Mouse (Mus musculus) stomach, embryonic 14.5 days (tissue): ENCODE measurements around the gene Flnb. TPM values are rescaled to one million over a fixed set of nuclear protein-coding genes. Genes with fewer than 3 reads are reported as not detected.

ENCODE experiments used
- ATAC-seq: fragments of 200-750 bp; cut with Nextera tagmentation; 2 replicates; pipeline ENCODE4 v1.8.0; 2017; ENCODE audit warnings: low read depth, moderate TSS enrichment; ENCODE audit not compliant: insufficient number of reproducible peaks, insufficient read depth, low FRiP score
- H3K27ac ChIP-seq: fragments of 300-500 bp; sonication (generic); 2 replicates; pipeline ENCODE4 v1.5.1; 2014; ENCODE audit warnings: mild to moderate bottlenecking, low read length, moderate library complexity, mixed read lengths
- H3K27me3 ChIP-seq: fragments of 300-500 bp; sonication (generic); 2 replicates; pipeline ENCODE4 v1.6.1; 2014; ENCODE audit warnings: low read length, control low read depth, mixed read lengths; ENCODE audit not compliant: control insufficient read depth, insufficient read depth
- H3K36me3 ChIP-seq: fragments of 300-500 bp; sonication (generic); 2 replicates; pipeline ENCODE4 v1.6.1; 2014; ENCODE audit warnings: mild to moderate bottlenecking, control low read depth, low read length, moderate library complexity, mixed read lengths; ENCODE audit not compliant: control insufficient read depth, insufficient read depth
- H3K4me1 ChIP-seq: fragments of 300-500 bp; sonication (generic); 2 replicates; pipeline ENCODE4 v1.6.1; 2014; ENCODE audit warnings: low read length, control low read depth, mixed read lengths; ENCODE audit not compliant: control insufficient read depth, insufficient read depth
- H3K4me2 ChIP-seq: fragments of 300-500 bp; sonication (generic); replicated peaks from 2 replicates; pipeline ENCODE4 v1.6.1; 2014; ENCODE audit warnings: low read depth, low read length, control low read depth
- H3K4me3 ChIP-seq: fragments of 300-500 bp; sonication (generic); 2 replicates; pipeline ENCODE4 v1.5.1; 2014; ENCODE audit warnings: low read depth, low read length, control low read depth
- H3K9ac ChIP-seq: fragments of 300-500 bp; sonication (generic); replicated peaks from 2 replicates; pipeline ENCODE4 v1.6.1; 2014; ENCODE audit warnings: low read depth, mild to moderate bottlenecking, control low read depth, low read length, moderate library complexity, mixed read lengths
- H3K9me3 ChIP-seq: fragments of 300-500 bp; sonication (generic); 2 replicates; pipeline ENCODE4 v1.6.1; 2016; ENCODE audit warnings: low read depth, low read length, control low read depth; ENCODE audit not compliant: control insufficient read depth
- WGBS: fragments of 180-500 bp; shearing (Covaris S2); extraction: QIAGEN DNeasy Blood & Tissue Kit; methylation state at CpG from one replicate; pipeline ENCODE4 v1.1.7; 2014; 5-methylcytosine and 5-hydroxymethylcytosine counted together
- polyA plus RNA-seq: library from polyadenylated mRNA; unstranded; fragments of >200 nt; fragmentation: Nextera tagmentation; extraction: Ambion mirVana; gene quantifications from 2 replicates; pipeline ENCODE4 v1.2.1, GENCODE M21; 2014

Flnb gene
- polyA plus RNA-seq, 1 experiment from 2014 or later, result 23.7 TPM

DNA sequence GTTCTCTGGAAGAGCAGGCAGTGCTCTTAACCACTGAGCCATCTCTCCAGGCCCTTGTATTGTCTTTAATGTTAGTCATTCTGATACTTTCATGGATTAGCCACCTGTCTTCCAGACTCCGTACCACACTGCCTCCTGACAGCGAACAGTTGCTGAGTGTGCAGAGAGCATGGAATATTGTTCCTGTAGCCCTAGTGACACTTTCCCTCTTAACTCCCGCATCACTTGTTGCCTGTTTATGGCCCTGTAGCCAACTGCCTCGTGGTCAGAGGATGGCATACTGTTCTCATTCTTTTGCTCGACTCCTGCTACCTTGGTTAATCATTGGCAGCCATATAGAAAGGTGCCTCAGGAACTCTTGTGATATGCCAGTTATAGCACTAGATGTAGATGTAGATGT lies 45.4 kb downstream of the Flnb start:
- H3K4me3 ChIP-seq, result no peak overlapping the region
- H3K27me3 ChIP-seq, result no peaks in the 10 kb centered on the region
- no peak overlapping the region for H3K9ac ChIP-seq
- H3K27ac ChIP-seq, result no peak overlapping the region; the same call in 1 of the 2 replicates
- H3K4me1 ChIP-seq, result peaks cover 16% of the 10 kb centered on the region
- no peaks in the 10 kb centered on the region for H3K36me3 ChIP-seq
- no peak overlapping the region for H3K4me2 ChIP-seq
- 86% methylated on average over 5 of the region's 5 CpGs for WGBS
- no peaks in the 10 kb centered on the region for H3K9me3 ChIP-seq
- ATAC-seq, result peak; percentile 24; the same call in 1 of the 2 replicates

DNA sequence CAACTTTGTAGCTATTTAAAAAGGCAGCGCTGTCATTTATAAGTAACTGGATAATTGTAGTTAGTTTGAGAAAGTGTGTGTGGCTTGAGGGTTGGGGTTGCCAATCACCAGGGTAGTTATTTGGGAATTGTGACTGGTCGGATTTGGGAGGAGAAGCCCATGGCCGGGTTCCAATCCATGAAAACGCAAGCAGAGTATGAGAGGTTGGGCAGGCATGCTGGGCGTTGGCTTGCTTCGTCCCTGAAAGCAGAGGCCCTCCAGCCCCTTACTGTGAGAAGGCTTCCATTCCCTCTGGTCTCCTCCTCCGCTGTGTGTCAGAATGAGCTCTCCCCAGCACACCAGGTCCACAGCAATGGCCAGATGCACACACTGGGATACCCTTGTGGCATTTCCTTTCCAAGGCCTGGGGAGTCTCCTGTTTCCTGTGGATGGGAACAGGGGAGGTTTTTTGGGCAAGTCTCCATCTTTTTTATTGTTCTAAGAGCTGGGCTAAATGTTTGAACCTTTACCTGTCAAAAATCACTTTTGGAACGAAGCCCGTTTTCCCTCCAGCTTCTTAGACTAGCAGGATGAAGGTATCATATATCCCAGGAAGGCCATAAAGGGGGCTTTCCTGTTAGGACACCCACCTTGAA lies 46.2 kb downstream of the Flnb start:
- 47% methylated on average over 9 of the region's 9 CpGs for WGBS
- ATAC-seq, result peak; percentile 57; the same call in 1 of the 2 replicates

DNA sequence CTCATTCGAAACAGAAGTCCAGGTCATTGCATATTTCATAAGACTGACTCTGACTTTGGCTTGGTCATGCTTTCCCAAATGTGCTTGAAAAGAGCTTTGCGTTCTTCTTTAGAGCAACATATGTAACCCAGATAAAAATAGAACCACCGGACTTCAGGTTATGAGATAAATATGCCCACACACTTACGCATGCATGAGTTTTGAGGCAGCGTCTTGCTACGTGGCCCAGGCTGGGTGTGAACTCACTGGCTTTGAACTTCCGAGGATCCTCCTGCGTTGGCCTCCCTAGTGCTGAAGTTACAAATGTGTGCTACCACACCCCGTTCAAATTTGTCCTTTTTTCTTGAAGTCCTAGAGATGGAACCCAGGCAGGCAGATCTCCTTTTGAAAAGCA lies 46.7 kb downstream of the Flnb start:
- no peak overlapping the region for H3K9ac ChIP-seq
- H3K27ac ChIP-seq, result no peak overlapping the region
- no peaks in the 10 kb centered on the region for H3K9me3 ChIP-seq
- ATAC-seq, result no peak
- peaks cover 16% of the 10 kb centered on the region for H3K4me1 ChIP-seq
- no peaks in the 10 kb centered on the region for H3K27me3 ChIP-seq
- H3K4me2 ChIP-seq, result no peak overlapping the region
- H3K36me3 ChIP-seq, result no peaks in the 10 kb centered on the region
- no peak overlapping the region for H3K4me3 ChIP-seq
- 69% methylated on average over 9 of the region's 9 CpGs for WGBS

More for the DNA sequence above, 46.2 kb downstream of the Flnb start:
- no peak overlapping the region for H3K4me3 ChIP-seq
- H3K4me1 ChIP-seq, result peaks cover 16% of the 10 kb centered on the region
- peak overlapping the region; percentile 52; the same call in 1 of the 2 replicates for H3K27ac ChIP-seq
- H3K27me3 ChIP-seq, result no peaks in the 10 kb centered on the region
- H3K4me2 ChIP-seq, result no peak overlapping the region
- no peaks in the 10 kb centered on the region for H3K36me3 ChIP-seq
- H3K9ac ChIP-seq, result no peak overlapping the region
- H3K9me3 ChIP-seq, result no peaks in the 10 kb centered on the region

DNA sequence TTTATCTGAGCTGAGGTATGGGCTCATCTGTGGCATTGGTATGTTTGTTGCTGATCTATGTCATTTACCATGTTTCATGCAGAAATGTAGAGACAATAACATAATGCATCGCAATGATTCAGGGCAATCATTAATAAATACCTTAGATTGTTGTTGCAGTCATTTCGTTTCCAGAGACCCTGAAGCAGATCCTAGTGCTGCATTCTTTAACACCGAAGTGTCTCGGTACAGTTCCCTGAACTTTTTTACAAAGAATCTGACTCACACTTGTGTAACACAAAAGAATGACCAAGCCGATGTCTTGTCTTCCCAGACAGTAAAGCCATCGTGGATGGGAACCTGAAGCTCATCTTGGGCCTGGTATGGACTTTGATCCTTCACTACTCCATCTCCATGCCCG lies 49.5 kb downstream of the Flnb start:
- H3K27ac ChIP-seq, result no peak overlapping the region
- no peaks in the 10 kb centered on the region for H3K27me3 ChIP-seq
- peaks cover 16% of the 10 kb centered on the region for H3K4me1 ChIP-seq
- H3K4me3 ChIP-seq, result no peak overlapping the region
- H3K36me3 ChIP-seq, result peaks cover 6% of the 10 kb centered on the region; the same call in 1 of the 2 replicates
- WGBS, result 91% methylated on average over 7 of the region's 7 CpGs
- no peak for ATAC-seq
- no peak overlapping the region for H3K9ac ChIP-seq
- H3K4me2 ChIP-seq, result no peak overlapping the region
- H3K9me3 ChIP-seq, result no peaks in the 10 kb centered on the region

DNA sequence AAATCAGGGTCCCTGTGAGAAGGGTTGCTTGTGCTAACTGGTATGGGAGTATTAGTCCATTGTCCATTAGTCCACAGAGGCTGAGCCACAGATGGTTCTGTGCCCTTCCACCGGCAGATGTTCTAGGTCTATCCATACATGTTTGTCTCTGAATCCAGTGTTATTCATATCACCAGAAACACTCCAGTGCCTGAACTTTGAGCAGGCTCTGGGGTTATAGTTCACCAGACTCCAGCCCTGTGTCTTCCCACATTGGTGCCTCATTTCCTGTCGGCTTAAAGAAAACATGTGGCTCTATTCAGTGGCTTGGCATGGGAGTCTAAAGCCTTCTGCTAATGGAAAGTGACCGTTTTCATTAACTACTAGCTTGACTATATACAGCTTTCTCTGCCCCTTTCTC lies 50.1 kb downstream of the Flnb start:
- H3K9ac ChIP-seq, result no peak overlapping the region
- H3K4me1 ChIP-seq, result peaks cover 16% of the 10 kb centered on the region
- no peaks in the 10 kb centered on the region for H3K9me3 ChIP-seq
- H3K4me3 ChIP-seq, result no peak overlapping the region
- WGBS, result 70% methylated on average over 3 of the region's 3 CpGs
- H3K4me2 ChIP-seq, result no peak overlapping the region
- no peak overlapping the region for H3K27ac ChIP-seq
- no peak for ATAC-seq
- H3K36me3 ChIP-seq, result peaks cover 6% of the 10 kb centered on the region; the same call in 1 of the 2 replicates
- H3K27me3 ChIP-seq, result no peaks in the 10 kb centered on the region

DNA sequence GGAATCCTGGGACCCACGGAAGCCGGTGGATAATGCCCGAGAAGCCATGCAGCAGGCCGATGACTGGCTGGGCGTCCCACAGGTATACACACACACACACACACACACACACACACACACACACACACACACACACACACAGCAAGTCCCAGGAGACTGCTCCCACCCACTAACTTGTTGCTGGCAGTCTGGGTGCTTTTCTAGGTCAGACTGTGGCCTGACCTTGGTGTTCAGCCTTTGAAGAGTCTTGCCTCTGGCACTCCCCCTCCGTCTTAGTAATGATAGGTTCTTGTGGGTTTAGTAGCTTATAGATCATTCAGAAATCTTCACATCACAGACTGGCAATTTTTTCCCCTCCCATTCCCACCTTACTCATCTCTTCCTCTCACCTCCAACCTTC lies 52.0 kb downstream of the Flnb start:
- no peak overlapping the region for H3K9ac ChIP-seq
- no peaks in the 10 kb centered on the region for H3K9me3 ChIP-seq
- WGBS, result 91% methylated on average over 6 of the region's 6 CpGs
- no peak overlapping the region for H3K4me3 ChIP-seq
- H3K4me2 ChIP-seq, result no peak overlapping the region
- no peak for ATAC-seq
- H3K4me1 ChIP-seq, result no peaks in the 10 kb centered on the region
- no peaks in the 10 kb centered on the region for H3K27me3 ChIP-seq
- peaks cover 9% of the 10 kb centered on the region for H3K36me3 ChIP-seq
- no peak overlapping the region for H3K27ac ChIP-seq

DNA sequence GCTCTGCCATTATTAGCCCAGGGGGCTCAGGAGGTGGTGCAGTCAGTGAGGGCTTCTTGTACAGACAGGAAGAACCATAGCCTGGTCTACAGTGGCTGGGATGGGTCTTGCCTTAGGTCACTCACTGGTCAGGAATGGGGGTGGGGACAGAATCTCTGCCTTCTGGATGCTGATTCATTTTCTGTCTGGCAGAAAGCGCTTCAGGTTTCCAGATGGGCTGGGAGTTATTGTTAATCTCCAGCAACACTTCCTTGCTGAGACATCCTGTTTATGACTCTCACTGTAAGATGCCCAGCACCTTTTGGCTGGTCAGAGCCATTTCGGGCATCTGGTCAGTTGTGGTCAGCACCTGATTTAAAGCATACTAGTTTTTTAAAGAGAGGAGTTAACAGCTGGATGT lies 55.8 kb downstream of the Flnb start:
- H3K9ac ChIP-seq, result no peak overlapping the region
- H3K27me3 ChIP-seq, result no peaks in the 10 kb centered on the region
- no peaks in the 10 kb centered on the region for H3K9me3 ChIP-seq
- H3K27ac ChIP-seq, result no peak overlapping the region
- ATAC-seq, result no peak
- WGBS, result 84% methylated on average over 2 of the region's 2 CpGs
- H3K4me2 ChIP-seq, result no peak overlapping the region
- H3K4me3 ChIP-seq, result no peak overlapping the region
- no peaks in the 10 kb centered on the region for H3K4me1 ChIP-seq
- peaks cover 13% of the 10 kb centered on the region for H3K36me3 ChIP-seq

DNA sequence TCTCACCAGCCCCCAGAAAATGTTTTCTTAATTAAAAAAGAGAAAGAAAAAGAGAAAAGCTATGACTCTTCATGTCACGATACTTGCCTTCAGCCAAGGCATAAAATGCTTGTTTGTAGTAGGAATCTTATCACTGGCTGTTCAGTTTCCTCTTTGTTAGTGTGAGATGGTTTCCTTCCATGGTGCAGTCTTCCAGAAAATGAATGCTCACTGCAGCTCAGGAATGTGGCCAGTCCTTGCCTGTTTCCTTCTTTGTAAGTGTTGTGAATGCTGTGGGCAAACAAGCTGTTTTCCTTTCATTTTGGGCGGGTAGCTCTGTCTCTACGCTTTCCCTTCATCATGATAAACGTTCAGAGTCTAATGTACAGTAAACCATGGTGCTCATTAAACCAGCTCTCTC lies 56.7 kb downstream of the Flnb start:
- no peak overlapping the region for H3K4me2 ChIP-seq
- no peak overlapping the region for H3K9ac ChIP-seq
- no peaks in the 10 kb centered on the region for H3K9me3 ChIP-seq
- no peaks in the 10 kb centered on the region for H3K4me1 ChIP-seq
- WGBS, result 73% methylated on average over 4 of the region's 4 CpGs
- no peak for ATAC-seq
- H3K4me3 ChIP-seq, result no peak overlapping the region
- H3K27me3 ChIP-seq, result no peaks in the 10 kb centered on the region
- no peak overlapping the region for H3K27ac ChIP-seq
- peaks cover 13% of the 10 kb centered on the region for H3K36me3 ChIP-seq

DNA sequence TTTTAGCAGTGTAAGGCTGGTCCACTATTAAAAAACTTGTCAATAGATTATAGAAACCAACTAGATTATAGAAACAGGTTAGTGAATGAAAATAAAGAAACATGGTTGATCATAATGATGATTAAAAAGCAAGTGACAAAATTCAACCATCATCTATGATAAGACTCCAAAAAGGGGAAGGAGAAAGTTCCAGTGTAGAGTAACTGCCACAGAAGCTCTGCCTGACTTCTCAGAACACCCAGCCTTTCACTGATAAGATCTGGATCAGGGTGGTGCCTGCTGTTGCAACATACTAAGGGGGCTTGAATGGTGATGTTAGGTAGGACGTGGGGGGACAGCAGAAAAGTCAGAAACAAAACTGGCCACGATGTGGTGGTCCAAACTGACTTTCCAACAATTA lies 60.2 kb downstream of the Flnb start:
- no peak overlapping the region for H3K4me3 ChIP-seq
- no peak overlapping the region for H3K27ac ChIP-seq
- no peak for ATAC-seq
- no peak overlapping the region for H3K4me2 ChIP-seq
- no peaks in the 10 kb centered on the region for H3K4me1 ChIP-seq
- no peaks in the 10 kb centered on the region for H3K27me3 ChIP-seq
- H3K9ac ChIP-seq, result no peak overlapping the region
- H3K36me3 ChIP-seq, result peaks cover 11% of the 10 kb centered on the region
- WGBS, result 80% methylated on average over 2 of the region's 2 CpGs
- H3K9me3 ChIP-seq, result no peaks in the 10 kb centered on the region
